Mouse (Mus musculus): Measurements from ENCODE around the gene Prcd.
"Not testable (repeated sequence)": the region's sequence is repeated elsewhere in the genome, so short reads cannot be mapped to it uniquely, and the experiment has no call there.

- TF ChIP-seq CTCF (IDR thresholded peaks at IDR 0.05; ENCODE audit: borderline replicate concordance, insufficient read depth, low read length); POLR2A (IDR thresholded peaks at IDR 0.05; ENCODE audit: low read depth, low read length): not testable (repeated sequence)
Measured at GRCm38 (mm10) chr11:116675429-116675828, 22.1 kb downstream of the Prcd start.

All from embryonic fibroblast, embryonic 13.5 days (primary cell).